In the genomic region with DNA sequence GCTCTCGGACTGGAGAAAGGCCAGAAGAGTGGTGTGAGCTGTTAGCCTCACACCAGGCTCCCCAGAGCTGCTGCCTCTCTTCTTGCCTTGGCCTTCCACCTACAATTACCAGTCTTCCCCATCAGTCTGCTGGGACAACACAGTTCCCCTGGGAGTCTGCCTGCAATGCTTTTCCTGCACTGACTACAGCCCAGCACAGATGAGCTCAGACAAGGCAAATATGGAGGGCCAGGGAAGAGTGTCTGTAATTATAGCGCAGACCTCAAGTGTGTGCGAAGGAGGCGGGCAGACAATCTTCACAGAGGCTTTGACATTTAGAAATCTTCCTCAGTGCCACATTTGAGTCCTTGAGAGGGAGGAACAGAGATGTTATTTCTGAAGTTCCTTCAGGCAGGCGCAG, we compare ENCODE assay signal across 9 mouse cellular contexts.
DNase-seq lines count a peak whose midpoint lies in the region; ATAC-seq and TF ChIP-seq lines count a peak whose summit lies in the region.
"Had no signal": no experiment of that assay in that cellular context is flagged by ENCODE, and none has a peak within 500 bp of the region (broad histone marks: within the 10 kb centered on the region; RNA-seq: fewer than 3 reads in every experiment).

No protein-coding gene starts in this region.

- ATAC-seq in heart, embryonic 15.5 days (replicated peaks; ENCODE audit: insufficient number of reproducible peaks, insufficient read depth, low FRiP score, low read depth) = 0 out of 2 replicates have a peak, but pooled peaks have one; percentile 23
- 0 out of 2 replicates have a peak, but pooled peaks have one; percentile 56 for ATAC-seq in midbrain, embryonic 16.5 days
- ATAC-seq in midbrain, postnatal 0 days (ENCODE audit: low FRiP score) = no peak
- no peak for ATAC-seq in embryonic facial prominence, embryonic 13.5 days (ENCODE audit: insufficient number of reproducible peaks, insufficient read depth, low FRiP score, low TSS enrichment, low read depth)
- ATAC-seq in monocyte, adult 5-6 weeks (replicated peaks; ENCODE audit: insufficient number of reproducible peaks, low FRiP score, low TSS enrichment, poor library complexity, severe bottlenecking) = no peak

- intact Hi-C loops in heart, postnatal 10 days (cut with DNase I) = no loop called here
- intact Hi-C loops in left cerebral cortex, postnatal 25 days (cut with DNase I) = loop anchor here (1.0 kb wide), 1 partner anchor 28 kb away; no protein-coding TSS in a partner anchor

- TF ChIP-seq CTCF in midbrain, postnatal 0 days (IDR thresholded peaks at IDR 0.05) = no peak

- H3K4me1 ChIP-seq in heart, embryonic 15.5 days (replicated peaks) = peaks cover 11% of the 10 kb centered on the region; the same call in 1 of the 2 replicates
- H3K4me1 ChIP-seq in midbrain, embryonic 16.5 days (ENCODE audit: control insufficient read depth, insufficient read depth, low read length) = peaks cover 8% of the 10 kb centered on the region; the same call in 1 of the 2 replicates
- H3K4me1 ChIP-seq in midbrain, postnatal 0 days (ENCODE audit: insufficient read depth, low read length) = no peaks in the 10 kb centered on the region
- peaks cover 42% of the 10 kb centered on the region for H3K4me1 ChIP-seq in embryonic facial prominence, embryonic 13.5 days

- no peak overlapping the region for H3K4me3 ChIP-seq in heart, embryonic 15.5 days
- no peak overlapping the region for H3K4me3 ChIP-seq in midbrain, embryonic 16.5 days (ENCODE audit: low read depth, low read length)
- no peak overlapping the region for H3K4me3 ChIP-seq in midbrain, postnatal 0 days (ENCODE audit: low read depth, low read length)
- no peak overlapping the region for H3K4me3 ChIP-seq in embryonic facial prominence, embryonic 13.5 days

- H3K27ac ChIP-seq in heart, embryonic 15.5 days = no peak overlapping the region
- H3K27ac ChIP-seq in midbrain, embryonic 16.5 days (ENCODE audit: low read length) = no peak overlapping the region
- no peak overlapping the region for H3K27ac ChIP-seq in midbrain, postnatal 0 days (ENCODE audit: low read depth, low read length)
- H3K27ac ChIP-seq in embryonic facial prominence, embryonic 13.5 days = peak overlapping the region; percentile 7; the same call in 1 of the 2 replicates

- H3K9ac ChIP-seq in heart, embryonic 15.5 days = no peak overlapping the region
- H3K9ac ChIP-seq in midbrain, embryonic 16.5 days (ENCODE audit: low read depth, low read length) = no peak overlapping the region
- H3K9ac ChIP-seq in midbrain, postnatal 0 days (replicated peaks; ENCODE audit: low read length, poor library complexity, severe bottlenecking) = no peak overlapping the region
- no peak overlapping the region for H3K9ac ChIP-seq in embryonic facial prominence, embryonic 13.5 days

- H3K27me3 ChIP-seq in heart, embryonic 15.5 days = peaks cover 45% of the 10 kb centered on the region
- no peaks in the 10 kb centered on the region; the same call in 1 of the 2 replicates for H3K27me3 ChIP-seq in midbrain, embryonic 16.5 days (ENCODE audit: control insufficient read depth, insufficient read depth, low read depth, low read length)
- H3K27me3 ChIP-seq in midbrain, postnatal 0 days (ENCODE audit: insufficient read depth, low read length) = no peaks in the 10 kb centered on the region
- no peaks in the 10 kb centered on the region for H3K27me3 ChIP-seq in embryonic facial prominence, embryonic 13.5 days

- H3K4me2 ChIP-seq in heart, embryonic 15.5 days = no peak overlapping the region
- H3K4me2 ChIP-seq in midbrain, embryonic 16.5 days (ENCODE audit: low read length) = no peak overlapping the region
- no peak overlapping the region for H3K4me2 ChIP-seq in midbrain, postnatal 0 days (ENCODE audit: low read depth, low read length, poor library complexity, severe bottlenecking)
- H3K4me2 ChIP-seq in embryonic facial prominence, embryonic 13.5 days = no peak overlapping the region

- WGBS in heart, embryonic 15.5 days = 82% methylated on average over 5 of the region's 5 CpGs
- WGBS in midbrain, embryonic 16.5 days = 83% methylated on average over 5 of the region's 5 CpGs
- 85% methylated on average over 5 of the region's 5 CpGs for WGBS in midbrain, postnatal 0 days
- 85% methylated on average over 5 of the region's 5 CpGs for WGBS in embryonic facial prominence, embryonic 13.5 days

- DNase-seq in heart, postnatal 10 days = no peak
- no peak for DNase-seq in midbrain, postnatal 0 days (ENCODE audit: low spot score)
- peak; percentile 44 to 87 for DNase-seq in left cerebral cortex, postnatal 25 days (ENCODE audit: low spot score in 2 of 2)
- DNase-seq in kidney, postnatal 4 days = no peak
- DNase-seq: kidney, postnatal 25 days had no signal

- H3K9me3 ChIP-seq in heart, embryonic 15.5 days (replicated peaks) = no peaks in the 10 kb centered on the region
- H3K9me3 ChIP-seq in midbrain, embryonic 16.5 days (replicated peaks; ENCODE audit: control insufficient read depth, low read length, poor library complexity, severe bottlenecking) = no peaks in the 10 kb centered on the region
- no peaks in the 10 kb centered on the region for H3K9me3 ChIP-seq in midbrain, postnatal 0 days (ENCODE audit: low read length)
- H3K9me3 ChIP-seq in embryonic facial prominence, embryonic 13.5 days = no peaks in the 10 kb centered on the region

- H3K36me3 ChIP-seq in heart, embryonic 15.5 days = no peaks in the 10 kb centered on the region
- no peaks in the 10 kb centered on the region for H3K36me3 ChIP-seq in midbrain, embryonic 16.5 days (ENCODE audit: control insufficient read depth, insufficient read depth, low read length)
- no peaks in the 10 kb centered on the region for H3K36me3 ChIP-seq in midbrain, postnatal 0 days (ENCODE audit: insufficient read depth, low read length)
- H3K36me3 ChIP-seq in embryonic facial prominence, embryonic 13.5 days = no peaks in the 10 kb centered on the region

Comparison
In these comparisons a context has a peak if more than half of its experiments do, and no peak if none do; other contexts are left out.
1. ATAC-seq: peak in heart, embryonic 15.5 days (single experiment) and midbrain, embryonic 16.5 days (single experiment); none in midbrain, postnatal 0 days (single experiment), embryonic facial prominence, embryonic 13.5 days (single experiment) and monocyte, adult 5-6 weeks (single experiment).
2. DNase-seq: peak in left cerebral cortex, postnatal 25 days (2 of 2); none in heart, postnatal 10 days (0 of 2), midbrain, postnatal 0 days (single experiment) and kidney, postnatal 4 days (0 of 2).